Mouse (Mus musculus) ZHBTc4 (cell line): ENCODE data around the gene Gltpd2.
"Not testable (repeated sequence)": the region's sequence is repeated elsewhere in the genome, so short reads cannot be mapped to it uniquely, and the experiment has no call there.

Experiments
- DNase-seq: peaks from one replicate; pipeline ENCODE4 v3.0.0-alpha.2; 2011; ENCODE audit warnings: low read depth, low spot score

Gene Gltpd2

DNA sequence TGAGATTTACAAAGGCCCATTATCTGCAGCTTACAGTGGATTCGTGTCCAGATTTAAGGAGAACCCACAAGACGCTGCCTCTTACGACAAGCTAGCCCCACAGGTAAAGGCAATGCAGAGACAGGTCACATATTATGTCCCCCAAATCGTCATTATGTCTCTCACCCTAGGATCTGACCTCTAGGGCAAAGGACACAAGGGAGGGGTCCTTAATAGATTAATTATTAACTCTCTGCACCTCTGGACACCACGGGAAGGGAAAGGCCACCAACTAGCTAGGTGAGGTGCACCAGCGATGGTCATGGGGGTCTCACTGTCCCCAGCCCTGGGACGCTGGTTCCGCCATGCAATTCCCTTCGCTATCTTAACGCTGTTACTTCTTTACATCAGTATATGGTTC, at the start of gene Gltpd2:
Gltpd2 (plus strand) TSS at position 274 of the 400 bp plus-strand sequence.
- no peak for DNase-seq

- DNase-seq: no peak
These were observed 49.2 kb upstream of the Gltpd2 start for GRCm38 (mm10) chr11:70469764-70470163.

- no peak for DNase-seq
These were observed 46.3 kb upstream of the Gltpd2 start for GRCm38 (mm10) chr11:70472716-70473115.

DNA sequence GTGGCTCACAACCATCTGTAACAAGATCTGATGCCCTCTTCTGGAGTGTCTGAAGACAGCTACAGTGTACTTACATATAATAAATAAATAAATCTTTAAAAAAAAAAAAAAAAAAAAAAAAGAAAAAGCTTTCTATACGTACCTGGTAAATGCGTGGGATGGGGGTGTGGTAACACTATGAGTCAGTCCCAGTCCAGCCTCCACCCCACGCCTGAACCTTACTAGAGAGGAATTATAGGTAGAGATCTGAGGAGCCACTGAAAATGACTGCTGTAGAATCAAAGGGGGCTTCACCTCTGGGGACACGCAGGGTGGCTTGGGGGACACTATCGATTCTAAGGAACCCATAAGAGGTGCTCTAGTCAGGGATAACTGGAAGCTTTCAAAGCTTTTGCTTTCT, 45.7 kb upstream of the Gltpd2 start:
- DNase-seq: not testable (repeated sequence)

DNA sequence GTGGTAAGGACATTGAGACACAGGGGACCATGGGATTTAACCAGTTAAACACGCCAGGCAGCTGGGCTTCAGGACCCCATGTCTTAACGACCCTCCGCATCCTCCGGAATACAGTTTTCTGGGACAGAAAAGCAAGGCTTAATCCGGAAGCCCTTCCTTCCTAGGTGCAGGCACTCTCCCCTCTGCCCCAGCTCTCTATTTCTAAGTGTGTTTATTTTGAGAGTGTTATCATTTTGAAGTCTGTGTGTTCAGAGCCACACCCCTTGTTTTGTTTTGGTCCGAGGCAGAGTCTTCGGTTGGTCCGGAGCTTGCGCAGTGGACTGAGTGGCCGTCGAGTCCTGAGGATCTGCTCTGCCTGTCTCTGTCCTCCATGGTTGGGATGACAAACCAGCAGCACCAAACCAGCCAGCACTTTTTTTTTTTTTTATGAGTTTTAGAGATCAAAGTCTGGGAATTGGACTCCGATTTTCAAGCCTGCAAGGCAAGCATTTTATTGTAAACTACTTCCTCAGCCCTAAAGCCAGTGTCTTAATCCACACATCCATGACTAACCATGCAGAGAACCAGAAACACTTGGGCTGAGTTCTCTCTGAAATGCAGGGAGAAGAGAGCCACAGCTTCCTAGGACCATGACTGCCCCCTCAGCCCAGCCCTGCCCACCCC, 44.0 kb upstream of the Gltpd2 start:
- no peak for DNase-seq

DNA sequence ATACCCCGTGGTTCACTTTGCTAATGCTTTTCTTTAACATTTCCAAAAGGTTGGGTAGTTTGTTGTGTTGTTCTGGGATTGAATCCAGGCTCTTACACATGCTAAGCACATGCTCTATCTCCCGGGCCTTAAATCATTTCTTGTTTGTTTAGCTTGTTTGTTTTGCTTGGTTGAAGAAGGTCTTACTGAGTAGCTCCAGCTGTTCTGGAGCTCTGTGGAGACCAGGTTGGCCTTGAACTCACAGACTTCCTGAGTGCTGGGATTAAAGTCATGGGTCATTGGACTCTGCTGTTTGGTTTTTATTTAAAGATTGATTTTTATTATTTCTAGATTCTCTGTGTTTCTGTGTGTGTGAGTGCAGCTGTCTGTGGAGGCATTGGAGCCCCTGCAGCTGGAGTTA, 33.5 kb upstream of the Gltpd2 start:
- DNase-seq: no peak

- DNase-seq: no peak
These were observed 31.2 kb upstream of the Gltpd2 start for GRCm38 (mm10) chr11:70487816-70488215.

DNA sequence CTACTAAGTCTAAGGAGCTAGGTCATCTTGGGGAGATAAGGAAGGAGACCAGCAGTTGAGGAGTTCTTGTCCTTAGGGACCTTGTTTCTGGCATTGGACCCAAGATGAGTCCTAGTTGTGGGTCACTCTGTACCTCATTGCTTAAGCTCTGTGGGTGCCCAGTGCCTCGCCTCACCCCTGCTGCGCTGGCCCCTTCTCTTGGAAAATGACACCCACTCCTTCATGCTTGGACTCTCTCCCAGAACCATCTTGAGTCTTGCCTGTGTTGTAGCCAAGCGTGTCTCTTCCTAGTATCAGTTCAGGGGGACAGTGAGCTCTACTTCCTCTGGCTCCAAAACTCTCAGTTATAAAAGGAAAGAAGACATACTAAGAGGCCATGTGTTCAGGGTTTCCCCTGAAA, 29.9 kb upstream of the Gltpd2 start:
- DNase-seq: no peak

GRCm38 (mm10) chr11:70489684-70490083, 29.3 kb upstream of the Gltpd2 start:
- no peak for DNase-seq

GRCm38 (mm10) chr11:70499566-70500475, 19.2 kb upstream of the Gltpd2 start:
- no peak for DNase-seq

GRCm38 (mm10) chr11:70500476-70500812, 18.6 kb upstream of the Gltpd2 start:
- DNase-seq: no peak

DNA sequence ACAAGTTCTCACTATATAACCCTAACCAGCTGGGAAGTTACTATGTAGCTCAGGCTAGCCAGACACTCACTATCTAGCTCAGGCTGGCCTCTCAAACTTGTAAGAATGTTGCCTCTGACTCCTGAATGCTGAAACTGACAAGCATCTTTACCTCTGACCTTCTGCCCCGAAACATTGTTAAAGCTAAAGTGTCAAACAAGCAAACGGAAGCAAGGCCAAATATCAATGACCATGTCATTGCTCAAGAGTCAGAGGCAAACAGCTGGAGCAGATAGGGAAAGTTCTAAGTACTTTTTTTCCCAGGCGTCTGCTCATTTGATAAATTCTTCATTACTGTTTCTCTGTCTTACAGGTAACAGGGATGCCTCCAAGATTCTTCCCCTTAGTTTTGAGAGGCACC, 17.0 kb upstream of the Gltpd2 start:
- DNase-seq: no peak

DNA sequence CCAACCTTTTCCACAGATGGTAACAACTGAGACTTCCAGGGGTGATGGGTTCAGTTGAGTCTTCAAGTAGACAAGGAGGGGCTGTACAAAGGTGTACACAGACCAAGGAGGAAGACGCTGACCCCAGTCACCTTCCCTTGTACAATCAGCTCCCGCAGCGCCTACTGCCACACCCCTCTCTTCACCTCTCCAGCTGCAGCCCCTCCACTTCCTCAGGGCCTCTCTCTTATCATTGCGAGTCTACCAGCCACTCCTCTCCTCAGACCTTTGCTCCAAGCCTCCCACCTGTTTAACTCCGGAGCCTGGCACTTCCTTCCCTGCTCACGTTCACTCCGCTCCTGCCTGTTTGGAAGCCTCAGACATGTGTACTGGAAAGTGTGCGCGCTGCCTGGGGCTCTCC, 14.0 kb upstream of the Gltpd2 start, which contains the start of gene Tm4sf5:
Tm4sf5 (plus strand) TSS at position 275 of the 400 bp plus-strand sequence.
- no peak for DNase-seq

DNA sequence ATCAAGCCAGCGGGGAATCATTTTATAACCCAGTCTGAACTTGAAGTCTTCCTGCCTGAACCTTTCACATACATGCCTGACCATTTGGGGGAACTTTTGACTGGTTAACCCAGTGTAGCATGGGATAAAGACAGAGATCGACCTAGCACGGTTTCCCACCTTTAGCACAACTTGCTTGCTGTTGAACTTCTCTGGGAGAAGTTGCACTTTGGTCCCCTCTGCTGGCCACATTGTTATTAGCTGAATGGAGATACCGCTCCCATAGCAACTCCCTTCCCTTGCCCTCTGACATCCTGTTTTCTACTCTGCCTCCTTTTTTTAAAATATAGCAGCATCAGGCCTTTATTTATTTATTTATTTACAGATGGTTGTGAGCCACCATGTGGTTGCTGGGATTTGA, 12.6 kb upstream of the Gltpd2 start:
- peak; percentile 74 for DNase-seq

DNA sequence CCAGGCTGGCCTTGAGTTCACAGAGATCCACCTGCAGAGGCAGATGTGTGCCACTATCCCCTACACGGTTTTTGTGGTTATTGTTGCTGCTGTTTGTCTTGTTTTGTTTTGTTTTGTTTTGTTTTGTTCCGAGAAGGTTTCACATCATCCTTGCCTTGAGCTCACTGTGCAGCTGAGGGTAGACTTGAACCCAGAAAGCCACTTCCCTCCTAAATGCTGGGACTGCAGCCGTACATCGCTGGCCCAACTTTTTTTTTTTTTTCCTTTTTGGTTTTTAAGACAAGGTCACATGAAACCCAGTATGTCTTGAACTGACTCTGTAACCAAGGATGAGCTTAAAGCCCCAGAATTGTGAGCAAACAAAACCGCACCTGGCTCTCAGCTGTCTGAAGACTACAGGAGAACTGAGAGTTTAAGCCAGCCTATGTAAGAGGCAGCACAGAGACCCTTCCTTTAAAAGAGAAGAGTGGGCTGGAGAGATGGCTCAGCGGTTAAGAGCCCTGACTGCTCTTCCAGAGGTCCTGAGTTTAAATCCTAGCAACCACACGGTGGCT, 12.0 kb upstream of the Gltpd2 start:
- DNase-seq: no peak

- peak; percentile 85 for DNase-seq
These were observed 9.0 kb upstream of the Gltpd2 start for GRCm38 (mm10) chr11:70509753-70510564.

- DNase-seq: no peak
These were observed 7.8 kb upstream of the Gltpd2 start for GRCm38 (mm10) chr11:70511242-70511641.

- no peak for DNase-seq
These were observed 7.2 kb upstream of the Gltpd2 start for GRCm38 (mm10) chr11:70511825-70512224.

- no peak for DNase-seq
These were observed 6.2 kb upstream of the Gltpd2 start for GRCm38 (mm10) chr11:70512709-70513342.

DNA sequence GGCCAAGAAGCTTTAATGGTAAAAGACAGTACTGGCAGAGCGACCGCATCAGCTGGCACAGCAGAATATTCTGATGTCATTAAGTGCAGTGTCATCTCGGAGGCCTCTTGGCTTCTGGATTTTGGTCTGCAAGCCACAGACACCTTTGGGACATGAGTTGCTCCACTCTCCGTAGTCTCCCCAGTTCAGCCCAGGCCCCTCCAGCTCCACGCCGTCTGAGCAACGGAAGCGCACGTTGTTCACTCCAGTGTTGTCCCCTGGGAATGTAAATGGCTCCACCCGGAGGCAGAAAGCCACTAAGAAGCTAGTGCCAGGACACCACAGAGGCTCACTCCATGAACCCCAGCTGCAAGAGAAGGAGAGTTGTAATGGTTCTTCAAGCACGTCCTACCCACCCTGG, 5.5 kb upstream of the Gltpd2 start:
- no peak for DNase-seq

DNA sequence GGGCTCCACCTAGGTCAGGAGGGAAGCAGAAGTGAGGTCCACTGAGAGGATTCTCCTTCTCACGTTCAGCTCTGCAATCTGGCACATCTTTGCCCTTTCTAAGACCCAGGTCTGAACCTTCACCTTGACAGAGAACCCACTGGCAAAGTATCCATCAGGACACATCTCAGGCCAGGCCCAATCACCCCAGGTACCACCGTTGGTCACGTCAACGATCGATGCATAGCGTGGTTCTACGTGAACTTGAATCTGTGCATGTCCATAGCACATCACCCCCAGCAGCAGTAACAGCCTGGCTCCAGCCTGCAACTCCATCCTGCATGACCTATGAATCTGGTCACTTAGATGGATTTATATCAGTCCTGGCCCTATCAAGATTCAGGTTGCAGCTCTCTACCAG, 4.7 kb upstream of the Gltpd2 start, which contains the start of gene Vmo1:
Vmo1 (minus strand) TSS at position 329 of the 400 bp plus-strand sequence.
- DNase-seq: no peak
